ENCODE assay signal across 8 mouse cellular contexts in the genomic region with DNA sequence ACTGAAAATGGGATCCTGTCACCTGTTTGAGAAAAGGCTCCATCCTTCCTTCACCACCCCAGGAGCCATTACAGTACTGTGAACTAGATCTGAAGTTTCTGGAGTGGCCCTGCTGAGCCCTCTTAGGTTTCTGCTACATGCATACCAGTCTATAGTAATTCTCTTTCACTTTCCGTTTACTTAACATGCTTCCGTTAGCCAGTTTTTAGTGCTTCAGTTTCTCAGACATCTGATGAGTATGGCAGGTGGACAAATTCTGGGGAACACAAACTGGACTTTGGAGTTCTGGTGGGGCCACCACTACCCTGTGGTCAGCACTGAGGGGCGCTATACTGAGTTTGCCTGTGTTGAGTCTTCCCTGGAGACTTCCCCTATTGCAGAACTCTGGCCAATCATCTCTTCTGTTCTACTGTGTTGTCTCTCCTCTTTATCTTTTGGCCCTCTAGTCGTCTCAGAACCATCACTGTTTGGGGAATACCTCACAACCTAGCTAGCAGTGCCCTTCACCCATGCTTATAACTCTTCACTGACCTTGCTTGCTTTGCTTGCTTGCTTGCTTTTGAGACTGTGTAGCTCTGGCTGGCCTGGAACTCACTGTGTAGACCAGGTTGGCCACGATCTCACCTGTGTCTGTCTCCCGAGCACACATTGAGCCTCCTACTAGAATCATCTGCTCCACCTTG. TPM values are rescaled to one million over a fixed set of nuclear protein-coding genes. Genes with fewer than 3 reads are reported as not detected.
DNase-seq lines count a peak whose midpoint lies in the region; ATAC-seq lines count a peak whose summit lies in the region.

No protein-coding gene starts in this region.

- peak overlapping the region; percentile 87 for H3K4me3 ChIP-seq in heart, embryonic 11.5 days (ENCODE audit: low read depth, low read length)
- peak overlapping the region; percentile 78 for H3K4me3 ChIP-seq in limb, embryonic 13.5 days
- peak overlapping the region; percentile 86 for H3K4me3 ChIP-seq in neural tube, embryonic 13.5 days

- H3K36me3 ChIP-seq in heart, embryonic 11.5 days (ENCODE audit: control insufficient read depth, insufficient read depth, low read length) = peaks cover 8% of the 10 kb centered on the region; the same call in 1 of the 2 replicates
- H3K36me3 ChIP-seq in limb, embryonic 13.5 days = peaks cover 25% of the 10 kb centered on the region
- H3K36me3 ChIP-seq in neural tube, embryonic 13.5 days = peaks cover 30% of the 10 kb centered on the region

- H3K9ac ChIP-seq in heart, embryonic 11.5 days (ENCODE audit: low read depth, low read length) = peak overlapping the region; percentile 95
- peak overlapping the region; percentile 85 for H3K9ac ChIP-seq in limb, embryonic 13.5 days
- H3K9ac ChIP-seq in neural tube, embryonic 13.5 days = peak overlapping the region; percentile 95

- WGBS in heart, embryonic 11.5 days (ENCODE audit: insufficient replicate concordance) = 63% methylated on average over 6 of the region's 6 CpGs
- 74% methylated on average over 6 of the region's 6 CpGs for WGBS in limb, embryonic 13.5 days
- 77% methylated on average over 6 of the region's 6 CpGs for WGBS in neural tube, embryonic 13.5 days

- peak overlapping the region; percentile 95 for H3K27ac ChIP-seq in heart, embryonic 11.5 days (ENCODE audit: low read depth, low read length)
- H3K27ac ChIP-seq in limb, embryonic 13.5 days = peak overlapping the region; percentile 86
- peak overlapping the region; percentile 91 for H3K27ac ChIP-seq in neural tube, embryonic 13.5 days (replicated peaks)

- intact Hi-C loops in gastrocnemius, postnatal 14 days (cut with DNase I; ENCODE audit: low total_unique reads) = no loop called here

- no peak for DNase-seq in heart, adult 18-20 months
- DNase-seq in CD4-positive helper T cell, adult 2 months (ENCODE audit: low read depth, low spot score) = peak; percentile 74
- no peak for DNase-seq in right cerebral cortex, postnatal 36 days (ENCODE audit: low spot score in 2 of 2)
- DNase-seq in gastrocnemius, postnatal 14 days = no peak

- no peaks in the 10 kb centered on the region for H3K27me3 ChIP-seq in heart, embryonic 11.5 days (ENCODE audit: control insufficient read depth, insufficient read depth, low read length)
- no peaks in the 10 kb centered on the region for H3K27me3 ChIP-seq in limb, embryonic 13.5 days
- H3K27me3 ChIP-seq in neural tube, embryonic 13.5 days = no peaks in the 10 kb centered on the region

- no peak for ATAC-seq in heart, embryonic 11.5 days (replicated peaks; ENCODE audit: insufficient number of reproducible peaks, low FRiP score, low TSS enrichment)
- ATAC-seq in erythroblast, adult 5-6 weeks (replicated peaks; ENCODE audit: low FRiP score, poor library complexity, severe bottlenecking) = peak; percentile 29; the same call in 1 of the 2 replicates
- no peak for ATAC-seq in limb, embryonic 13.5 days (ENCODE audit: low FRiP score, low read depth)
- no peak; the same call in 1 of the 2 replicates for ATAC-seq in neural tube, embryonic 13.5 days (ENCODE audit: low read depth)

- no peaks in the 10 kb centered on the region for H3K9me3 ChIP-seq in heart, embryonic 11.5 days (replicated peaks; ENCODE audit: control insufficient read depth, low read length)
- no peaks in the 10 kb centered on the region for H3K9me3 ChIP-seq in limb, embryonic 13.5 days
- no peaks in the 10 kb centered on the region for H3K9me3 ChIP-seq in neural tube, embryonic 13.5 days

- H3K4me1 ChIP-seq in heart, embryonic 11.5 days (ENCODE audit: control insufficient read depth, insufficient read depth, low read length) = peaks cover 17% of the 10 kb centered on the region
- peaks cover 24% of the 10 kb centered on the region for H3K4me1 ChIP-seq in limb, embryonic 13.5 days
- H3K4me1 ChIP-seq in neural tube, embryonic 13.5 days (replicated peaks) = peaks cover 33% of the 10 kb centered on the region

- peak overlapping the region; percentile 96 for H3K4me2 ChIP-seq in heart, embryonic 11.5 days
- peak overlapping the region; percentile 90 for H3K4me2 ChIP-seq in limb, embryonic 13.5 days (replicated peaks)
- peak overlapping the region; percentile 79 for H3K4me2 ChIP-seq in neural tube, embryonic 13.5 days

RNA-seq across cellular contexts. Expression of a gene that starts 0.9 kb away (rescaled TPM):
- polyA plus RNA-seq in heart, embryonic 11.5 days (2014; fragmentation: Nextera tagmentation; extraction: Ambion mirVana) = 88.3 and 90.3 TPM in 2 replicates
- total RNA-seq in heart, adult 18-20 months (2021) = 10 to 100 TPM; 29.3 to 31.6 TPM
- 14.4 and 17.1 TPM in 2 replicates for total RNA-seq in erythroblast, adult 5-6 weeks (2015; ENCODE audit: low replicate concordance)
- total RNA-seq in erythroblast, adult 5-6 weeks (2017; ENCODE audit: low replicate concordance) = 26.0 and 32.9 TPM in 2 replicates
- 123 and 126 TPM in 2 replicates for polyA plus RNA-seq in limb, embryonic 13.5 days (2015; fragmentation: Nextera tagmentation; extraction: Ambion mirVana)
- polyA plus RNA-seq in neural tube, embryonic 13.5 days (2015; fragmentation: Nextera tagmentation; extraction: Ambion mirVana) = 143 and 168 TPM in 2 replicates
- total RNA-seq in gastrocnemius, postnatal 14 days (2021) = 10 to 100 TPM; 18.7 to 21.6 TPM

RNA-seq across cellular contexts. Expression of a gene that starts 14.3 kb away (rescaled TPM):
- polyA plus RNA-seq in heart, embryonic 11.5 days (2014; fragmentation: Nextera tagmentation; extraction: Ambion mirVana) = 761 and 811 TPM in 2 replicates
- total RNA-seq in heart, adult 18-20 months (2021) = 1,000 to 10,000 TPM in 1 of 2 experiments, 100 to 1,000 TPM in 1; 827 to 1,050 TPM
- total RNA-seq in erythroblast, adult 5-6 weeks (2015; ENCODE audit: low replicate concordance) = not detected in 2 replicates
- not detected in 2 replicates for total RNA-seq in erythroblast, adult 5-6 weeks (2017; ENCODE audit: low replicate concordance)
- polyA plus RNA-seq in limb, embryonic 13.5 days (2015; fragmentation: Nextera tagmentation; extraction: Ambion mirVana) = 57.5 and 63.3 TPM in 2 replicates
- 3.5 and 8.8 TPM in 2 replicates for polyA plus RNA-seq in neural tube, embryonic 13.5 days (2015; fragmentation: Nextera tagmentation; extraction: Ambion mirVana)
- 1,000 to 10,000 TPM; 3,325 to 3,362 TPM for total RNA-seq in gastrocnemius, postnatal 14 days (2021)

RNA-seq across cellular contexts. Expression of a gene that starts 27.0 kb away (rescaled TPM):
- 14.2 and 18.7 TPM in 2 replicates for polyA plus RNA-seq in heart, embryonic 11.5 days (2014; fragmentation: Nextera tagmentation; extraction: Ambion mirVana)
- 10 to 100 TPM; 58.9 to 59.4 TPM for total RNA-seq in heart, adult 18-20 months (2021)
- 0.19 and 2.3 TPM in 2 replicates for total RNA-seq in erythroblast, adult 5-6 weeks (2015; ENCODE audit: low replicate concordance)
- total RNA-seq in erythroblast, adult 5-6 weeks (2017; ENCODE audit: low replicate concordance) = 1.2 and 3.2 TPM in 2 replicates
- polyA plus RNA-seq in limb, embryonic 13.5 days (2015; fragmentation: Nextera tagmentation; extraction: Ambion mirVana) = 27.1 and 29.2 TPM in 2 replicates
- polyA plus RNA-seq in neural tube, embryonic 13.5 days (2015; fragmentation: Nextera tagmentation; extraction: Ambion mirVana) = 26.8 and 29.1 TPM in 2 replicates
- 10 to 100 TPM; 32.7 to 38.4 TPM for total RNA-seq in gastrocnemius, postnatal 14 days (2021)

RNA-seq across cellular contexts. Expression of a gene that starts 48.6 kb away (rescaled TPM):
- 5.1 and 5.7 TPM in 2 replicates for polyA plus RNA-seq in heart, embryonic 11.5 days (2014; fragmentation: Nextera tagmentation; extraction: Ambion mirVana)
- 1 to 10 TPM; 1.7 to 3.3 TPM for total RNA-seq in heart, adult 18-20 months (2021)
- total RNA-seq in erythroblast, adult 5-6 weeks (2015; ENCODE audit: low replicate concordance) = 0.58 and 3.3 TPM in 2 replicates
- 0.28 and 1.5 TPM in 2 replicates for total RNA-seq in erythroblast, adult 5-6 weeks (2017; ENCODE audit: low replicate concordance)
- polyA plus RNA-seq in limb, embryonic 13.5 days (2015; fragmentation: Nextera tagmentation; extraction: Ambion mirVana) = 10.5 and 11.4 TPM in 2 replicates
- 5.0 and 5.4 TPM in 2 replicates for polyA plus RNA-seq in neural tube, embryonic 13.5 days (2015; fragmentation: Nextera tagmentation; extraction: Ambion mirVana)
- total RNA-seq in gastrocnemius, postnatal 14 days (2021) = 1 to 10 TPM; 2.1 to 3.3 TPM

Comparison
In these comparisons a context has a peak if more than half of its experiments do, and no peak if none do; other contexts are left out.
1. RNA of a gene that starts 14.3 kb away (total RNA-seq): 3,325 to 3,362 TPM in gastrocnemius, postnatal 14 days and 827 to 1,050 TPM in heart, adult 18-20 months; not detected in erythroblast, adult 5-6 weeks; every median in the first group is over 100 times any median in the second.
2. RNA of a gene that starts 27.0 kb away (total RNA-seq): 58.9 to 59.4 TPM in heart, adult 18-20 months and 32.7 to 38.4 TPM in gastrocnemius, postnatal 14 days; 0.19 to 3.2 TPM in erythroblast, adult 5-6 weeks; every median in the first group is over 4 times any median in the second.
3. Peak in every context shown above with its lines, with median percentiles within 50 percentile points of each other: H3K27ac ChIP-seq, H3K4me2 ChIP-seq, H3K4me3 ChIP-seq and H3K9ac ChIP-seq.